Mouse (Mus musculus) neutrophil, adult 5-6 weeks (primary cell): ENCODE data around the gene Gm11032. TPM values are rescaled to one million over a fixed set of nuclear protein-coding genes. Genes with fewer than 3 reads are reported as not detected.

Experiments
- ATAC-seq: fragments of 151-379, 151-347 bp; 2 replicates; pipeline ENCODE4 v1.8.0; 2017; ENCODE audit warnings: mild to moderate bottlenecking, moderate TSS enrichment; ENCODE audit not compliant: insufficient number of reproducible peaks, poor library complexity, low FRiP score, severe bottlenecking; ENCODE audit errors: extremely low read depth
- total RNA-seq: library from RNA; stranded (forward); fragments of 200-1000 nt; gene quantifications from 2 replicates; pipeline ENCODE4 v1.2.3, GENCODE M21; 2017

Gene Gm11032
- total RNA-seq, 1 experiment from 2014 or later: not detected

DNA sequence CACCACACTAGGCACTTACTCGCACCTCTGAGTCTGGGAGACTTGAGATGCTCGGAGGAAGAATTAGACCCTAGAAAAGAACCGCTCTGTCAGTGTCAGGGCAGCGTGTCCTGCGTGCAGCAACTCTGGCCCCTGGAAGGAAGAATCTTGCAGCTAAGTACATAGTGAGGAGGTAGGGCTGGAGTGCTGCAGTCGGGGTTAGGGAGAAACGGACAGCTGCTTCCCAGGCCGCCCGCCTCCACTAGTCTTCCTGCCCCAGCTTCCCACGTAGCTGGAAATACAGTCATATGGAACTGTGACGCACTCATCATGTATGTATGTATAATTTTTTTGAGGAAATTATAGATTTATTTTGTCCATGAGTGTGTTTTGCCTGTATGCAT is 42.6 kb downstream of the Gm11032 start:
- no peak for ATAC-seq

Other genes starting within 250 kb of the Gm11032 start
- 0.58 TPM in 1 of 2 replicates, not detected in the other for gene Hormad2, start 179.0 kb upstream of the Gm11032 start, total RNA-seq
- gene Mtmr3, start 25.2 kb upstream of the Gm11032 start, total RNA-seq: 158 and 160 TPM in 2 replicates
- gene Ascc2, start 17.7 kb downstream of the Gm11032 start, total RNA-seq: 10.8 and 13.4 TPM in 2 replicates
- 40.1 and 49.5 TPM in 2 replicates for gene Uqcr10, start 84.3 kb downstream of the Gm11032 start, total RNA-seq
- gene Zmat5, start 84.6 kb downstream of the Gm11032 start, total RNA-seq: 9.3 and 10.4 TPM in 2 replicates
- gene Cabp7, start 126.7 kb downstream of the Gm11032 start, total RNA-seq: 0.12 TPM in 1 of 2 replicates, not detected in the other
- 44.2 and 44.3 TPM in 2 replicates for gene Nf2, start 229.5 kb downstream of the Gm11032 start, total RNA-seq